Mouse (Mus musculus) kidney, adult 18-20 months (tissue): ENCODE data around the gene Il2rb.

Source experiments
- DNase-seq: peaks from one replicate; pipeline ENCODE4 v3.0.0; 2021

Il2rb gene

DNA sequence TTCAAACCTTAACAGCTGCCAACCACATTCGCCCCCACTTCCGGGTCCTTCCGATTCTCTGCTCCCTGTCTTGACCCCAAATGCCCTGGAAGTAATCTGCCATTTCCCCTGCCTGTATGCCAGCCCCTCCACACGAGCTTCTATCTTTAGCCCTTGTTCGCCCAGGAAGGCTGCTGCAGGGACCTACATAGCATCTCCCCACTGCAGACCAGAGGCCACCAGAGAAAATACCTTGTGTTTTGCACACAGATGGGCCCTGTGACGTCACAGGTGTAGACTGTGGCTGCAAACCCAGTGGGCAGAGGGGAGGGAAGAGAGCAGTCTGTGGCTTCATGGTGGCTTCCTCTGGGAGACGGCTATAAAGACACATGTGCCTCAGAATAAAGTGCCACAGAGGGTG, 23.1 kb upstream of the Il2rb start:
- no peak for DNase-seq

DNA sequence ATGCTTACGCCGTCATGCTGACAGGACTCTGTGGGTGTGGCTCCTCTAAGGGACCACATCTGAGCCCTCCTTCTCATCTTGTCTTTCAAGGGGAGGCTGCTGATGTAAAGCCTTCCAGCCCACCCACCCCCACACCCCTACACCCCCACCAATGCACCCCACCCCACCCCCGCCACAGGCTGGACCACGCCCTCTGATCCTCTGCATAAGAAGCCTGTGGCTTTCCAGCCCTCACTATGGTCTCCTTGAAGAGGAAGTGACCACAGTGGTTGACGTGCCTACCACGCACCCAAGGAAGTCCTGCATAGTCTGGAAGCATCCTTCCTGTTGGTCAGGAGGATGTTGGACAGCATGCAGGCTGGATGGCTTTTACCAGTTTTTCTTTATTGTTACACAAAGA, 20.7 kb upstream of the Il2rb start:
- no peak for DNase-seq

DNA sequence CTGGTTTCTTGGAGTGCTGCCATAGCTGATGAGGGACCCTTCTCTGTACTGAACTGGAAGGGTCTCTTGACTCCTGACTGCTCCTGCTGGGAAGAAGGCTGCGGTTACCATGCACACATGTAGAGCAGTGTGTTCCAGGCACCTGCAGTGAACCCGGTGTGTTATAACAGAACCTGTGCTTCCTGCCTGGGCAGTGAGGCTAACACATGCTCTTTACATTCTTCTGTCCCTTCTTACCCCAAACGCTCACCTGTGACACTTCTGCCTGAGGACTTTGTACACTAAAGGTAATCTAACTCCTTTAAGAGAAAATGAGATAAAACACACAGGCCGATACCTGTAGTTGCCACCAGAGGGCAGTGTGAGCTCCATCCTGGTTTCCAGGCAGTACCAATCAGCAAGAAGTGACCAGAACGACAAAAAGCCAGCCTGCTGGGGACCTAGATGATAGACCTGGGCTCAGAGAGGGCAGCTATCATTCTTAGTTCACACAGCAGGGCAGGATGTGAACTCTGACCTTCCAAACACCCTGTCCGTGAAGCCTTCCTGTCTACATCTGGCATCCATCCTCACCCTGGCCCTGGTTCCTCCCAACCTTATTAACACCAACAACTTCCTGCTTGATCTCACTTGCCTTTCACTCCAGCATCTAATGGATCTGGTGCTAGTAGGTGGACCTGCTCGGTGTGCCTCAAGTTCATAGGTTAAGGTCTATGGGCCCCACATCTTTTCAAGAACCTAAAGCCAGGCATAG, 19.5 kb upstream of the Il2rb start:
- peak; percentile 86 for DNase-seq

DNA sequence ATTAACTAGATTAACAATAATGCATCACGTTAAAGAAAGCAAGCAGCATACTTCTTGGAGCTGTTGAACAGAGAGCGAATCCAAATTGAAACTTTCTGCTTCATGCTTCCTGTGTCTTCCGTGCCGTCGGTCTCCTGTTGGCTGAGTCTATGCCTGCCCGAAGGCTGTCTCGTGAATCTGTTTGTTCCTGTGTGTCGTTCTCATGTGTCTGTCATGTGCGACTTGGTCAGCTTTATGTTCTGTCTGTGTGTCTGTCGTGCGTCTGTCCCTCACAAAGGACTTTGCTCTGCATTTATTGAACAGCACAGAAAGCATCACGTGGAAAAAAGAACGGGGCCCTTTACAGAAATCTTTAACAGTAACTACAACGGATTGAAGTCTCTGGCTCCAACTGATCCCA, 17.9 kb upstream of the Il2rb start:
- DNase-seq: no peak

DNA sequence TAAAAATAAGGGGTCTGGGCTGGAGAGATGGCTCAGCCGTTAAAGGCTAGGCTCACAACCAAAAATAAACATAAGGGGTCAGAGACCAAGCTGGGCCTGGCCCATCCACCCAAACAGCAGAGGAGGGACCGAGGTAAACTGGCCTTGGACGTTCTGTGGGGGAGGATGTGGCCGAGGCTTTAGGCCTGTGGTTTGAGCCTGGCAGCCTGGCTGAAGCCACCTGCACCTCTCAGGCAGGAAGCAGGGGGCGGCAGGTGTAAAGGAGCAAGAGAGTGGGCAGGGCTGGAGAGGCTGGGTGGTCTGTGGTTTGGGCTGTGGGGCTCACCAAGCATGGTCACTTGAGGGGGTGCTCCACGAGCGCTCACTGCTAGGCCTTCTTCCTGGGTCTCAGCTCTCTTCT, 16.9 kb upstream of the Il2rb start:
- no peak for DNase-seq

DNA sequence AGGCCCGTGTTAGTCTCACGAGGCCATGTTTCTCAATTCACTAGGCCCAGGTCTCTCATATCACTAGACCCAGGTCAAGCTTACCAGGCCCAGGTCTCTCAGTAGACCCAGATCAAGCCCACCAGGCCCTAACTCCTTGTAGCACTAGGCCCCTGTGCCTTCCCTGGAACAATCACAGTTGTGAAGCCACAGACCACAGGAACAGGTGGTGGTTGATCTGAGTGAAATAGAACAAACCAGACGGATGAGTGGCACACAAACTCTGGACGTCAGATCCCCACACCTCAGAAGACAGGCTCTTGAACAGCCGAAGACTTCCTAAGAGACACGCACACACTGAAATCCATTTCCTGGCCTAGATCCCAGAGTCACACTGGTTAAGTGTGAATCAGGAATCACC, 15.7 kb upstream of the Il2rb start:
- DNase-seq: no peak

DNA sequence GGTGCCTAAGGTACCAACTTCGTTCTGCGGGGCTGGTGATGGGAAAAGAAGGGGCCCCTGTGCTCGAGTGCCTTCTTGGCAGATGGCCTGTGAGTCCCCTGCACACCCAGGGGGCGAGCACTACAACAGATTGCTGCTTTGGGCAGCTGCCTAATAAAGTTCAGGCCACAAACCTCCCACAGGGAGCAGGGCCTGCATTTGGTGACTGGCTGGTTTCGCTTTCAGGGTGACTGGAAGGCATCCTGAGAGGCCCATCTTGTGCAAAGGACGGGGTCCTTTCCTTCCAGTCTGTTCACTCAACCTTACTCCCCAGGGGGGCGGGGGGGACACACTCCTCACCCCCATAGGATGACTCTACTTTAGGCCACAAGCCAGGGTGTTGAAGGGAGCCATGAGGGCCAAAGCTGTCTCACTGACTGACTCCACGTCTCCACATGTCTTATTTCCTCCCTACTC, 15.1 kb upstream of the Il2rb start:
- DNase-seq: no peak

DNA sequence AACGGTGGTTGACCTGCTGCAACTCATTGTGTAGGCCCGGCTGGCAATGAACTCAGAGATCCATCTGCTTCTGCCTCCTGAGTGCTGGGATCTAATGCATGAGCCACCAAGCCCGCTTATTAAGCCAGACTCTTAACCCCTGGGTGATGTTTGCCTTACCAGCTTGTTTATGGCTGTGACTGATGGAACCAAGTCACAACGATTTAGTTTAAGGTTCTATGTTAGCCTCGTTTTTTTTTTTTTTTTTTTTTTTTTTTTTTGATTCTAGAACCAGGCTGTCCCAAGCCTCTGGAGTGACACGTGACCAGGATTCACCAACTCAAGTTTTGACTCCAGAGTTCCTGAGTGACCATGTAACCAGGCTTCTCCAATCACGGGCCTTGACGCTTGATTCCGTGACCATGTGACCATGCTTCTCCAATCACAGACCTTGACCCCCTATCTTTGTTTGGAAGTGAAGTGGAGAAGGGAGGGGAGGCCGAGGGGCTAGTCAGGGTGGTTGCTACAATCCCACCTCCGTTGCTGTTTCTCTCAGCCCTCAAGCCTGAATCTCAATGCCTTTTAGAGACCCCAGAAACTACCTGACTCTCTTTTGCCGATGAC, 14.3 kb upstream of the Il2rb start:
- no peak for DNase-seq

DNA sequence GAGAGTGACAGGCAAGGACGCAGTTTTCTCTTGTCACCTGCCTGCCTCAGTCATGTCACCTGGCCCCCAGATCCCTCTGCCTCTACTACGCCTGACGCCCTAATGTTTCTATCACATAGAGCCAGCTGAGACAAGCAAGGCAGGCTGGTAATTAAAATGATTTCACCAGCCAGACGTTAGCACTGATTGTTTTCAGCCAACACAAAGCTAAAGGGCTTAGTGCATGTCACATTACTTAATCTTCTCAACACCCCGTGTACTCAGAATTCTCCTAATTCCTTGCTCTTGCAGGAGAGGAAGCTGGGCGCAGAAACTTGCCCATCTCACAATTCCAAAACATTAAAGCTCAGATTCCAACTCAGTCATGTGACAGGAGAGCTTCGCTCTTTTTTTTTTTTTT, 13.4 kb upstream of the Il2rb start:
- no peak for DNase-seq

DNA sequence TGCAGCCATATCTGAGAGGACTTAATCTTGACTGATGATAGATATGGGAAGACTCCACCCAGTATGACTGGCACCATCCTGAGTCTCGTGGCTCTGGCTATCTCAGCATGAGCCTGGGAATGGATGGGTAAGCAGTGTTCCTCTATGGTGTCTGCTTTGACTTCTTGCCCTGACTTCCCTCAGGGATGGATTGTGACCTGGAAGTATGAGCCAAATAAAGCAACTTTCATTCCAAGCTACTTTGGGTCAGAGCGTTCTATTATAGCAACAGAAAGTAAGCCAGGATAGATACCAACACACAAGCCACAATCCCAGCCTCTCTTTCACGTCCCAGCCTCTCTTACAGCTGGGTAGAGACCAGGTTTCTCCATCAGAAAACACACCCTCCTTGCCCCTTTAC, 10.5 kb upstream of the Il2rb start:
- DNase-seq: no peak

DNA sequence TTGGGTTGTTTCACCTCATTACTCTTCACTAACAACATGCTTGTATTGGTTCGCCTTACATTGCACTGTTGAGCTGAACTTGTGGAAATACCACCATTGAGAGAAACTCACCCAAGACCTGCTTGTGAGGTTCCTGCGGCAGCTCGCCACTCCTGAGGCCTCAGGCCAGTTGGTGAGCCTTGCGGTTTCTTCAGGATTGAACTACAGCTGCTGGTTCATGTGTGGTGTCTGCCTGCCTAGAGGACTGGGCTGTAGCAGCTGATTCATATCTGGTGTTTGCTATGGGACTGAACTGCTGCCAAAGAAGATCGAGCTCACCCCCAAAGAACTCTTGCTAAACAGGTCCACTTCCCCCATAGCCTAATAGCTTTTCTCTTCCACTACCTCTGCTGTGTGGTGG, 9.7 kb upstream of the Il2rb start:
- no peak for DNase-seq

DNA sequence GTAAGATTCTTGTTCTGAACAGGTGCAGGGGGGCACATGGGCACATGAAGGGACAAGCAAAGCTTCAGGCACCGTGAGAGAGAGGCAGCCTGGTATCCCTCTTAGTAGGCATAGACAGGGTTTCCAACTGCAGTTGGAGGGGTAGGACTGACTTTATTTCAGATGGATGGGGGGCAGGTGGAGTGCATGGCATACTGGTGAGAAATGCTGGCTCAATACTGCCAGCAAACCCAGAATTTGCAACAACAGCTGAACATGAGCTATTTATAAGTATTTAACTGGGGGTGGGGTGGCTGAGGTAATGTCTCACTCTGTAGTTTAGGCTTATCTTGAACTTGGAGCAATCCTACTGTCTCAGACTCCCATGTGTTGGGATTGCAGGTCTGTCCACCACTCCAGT, 8.9 kb upstream of the Il2rb start:
- no peak for DNase-seq

DNA sequence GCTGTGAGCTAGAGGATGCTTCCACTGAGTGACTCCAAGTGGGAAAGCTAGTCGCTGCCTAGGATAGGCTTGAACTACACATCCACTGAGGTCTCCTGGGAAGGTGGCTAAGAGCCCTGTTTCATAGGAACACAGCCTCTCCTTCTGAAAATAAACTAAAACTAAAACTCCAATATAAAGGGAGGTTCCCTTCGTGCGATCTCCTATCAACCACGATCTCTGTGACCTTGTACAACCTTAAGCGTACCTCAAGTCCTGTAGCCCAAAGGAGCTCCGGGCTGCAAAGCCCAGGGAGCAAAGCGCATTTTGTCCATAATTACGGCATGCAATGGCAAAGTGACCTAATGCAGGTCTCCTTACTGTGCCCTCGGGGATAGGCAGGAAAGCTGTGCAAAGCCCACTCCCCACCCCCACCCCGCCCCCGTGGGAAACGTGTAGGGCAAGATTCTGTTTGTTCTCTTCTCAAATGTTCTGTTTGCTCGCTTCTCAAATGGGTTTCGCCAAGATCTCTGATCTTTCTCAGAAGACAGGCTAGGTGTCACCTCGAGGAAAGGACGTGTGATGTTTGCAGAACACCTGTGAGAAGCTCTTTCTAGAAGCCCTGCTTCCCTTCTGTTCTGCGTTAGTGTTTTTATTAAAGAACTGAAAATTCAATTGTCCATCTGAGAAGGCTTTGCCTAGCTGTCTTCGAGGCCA, 7.5 kb upstream of the Il2rb start:
- no peak for DNase-seq

DNA sequence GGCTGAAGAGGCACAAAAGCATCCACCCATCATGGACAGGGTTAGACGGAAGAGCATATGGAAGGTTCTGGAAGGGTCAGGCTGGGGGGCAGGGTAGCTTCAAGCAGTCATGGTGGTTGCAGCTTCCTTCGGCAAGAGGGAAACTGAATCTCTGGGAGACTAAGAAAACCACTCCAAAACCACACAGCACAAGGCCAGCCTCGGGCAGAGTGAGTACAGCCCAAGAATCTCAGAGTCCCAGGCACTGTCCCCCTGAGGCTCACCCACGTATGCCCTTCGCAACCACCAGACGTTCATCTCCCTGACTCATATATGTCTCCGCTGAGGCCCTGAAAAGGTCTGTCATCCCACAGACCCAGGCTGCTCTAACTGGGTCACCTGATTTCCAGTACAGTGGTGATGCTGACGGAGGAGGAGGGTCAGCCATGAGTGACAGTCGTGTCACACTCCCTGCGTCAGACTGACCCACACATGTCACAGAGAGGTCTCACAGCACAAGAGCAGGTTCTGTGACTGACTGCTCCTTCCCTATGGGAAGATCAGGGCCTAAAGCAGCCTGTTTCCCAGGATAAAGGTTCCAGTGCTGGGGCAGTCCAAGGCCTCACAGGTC, 1.6 kb downstream of the Il2rb start:
- no peak for DNase-seq

DNA sequence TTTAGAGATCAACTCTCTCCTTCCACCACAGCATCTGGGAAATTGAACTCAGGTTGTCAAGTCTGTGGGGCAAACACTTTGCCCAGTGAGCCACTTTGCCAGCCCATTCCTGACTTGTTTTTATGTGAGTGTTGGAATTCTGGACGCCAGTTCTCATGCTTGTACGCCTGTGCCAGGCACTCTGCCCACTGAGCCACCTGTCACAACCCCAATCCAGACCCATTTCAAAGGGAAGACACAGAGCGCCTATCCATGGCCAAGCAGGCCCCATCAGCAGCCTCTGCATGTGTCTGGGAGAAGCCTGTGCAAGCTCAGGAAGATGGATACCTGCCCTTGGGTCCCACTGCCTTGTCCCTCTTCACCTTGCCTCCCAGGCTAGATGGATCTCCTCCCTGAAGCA, 3.8 kb downstream of the Il2rb start:
- no peak for DNase-seq

DNA sequence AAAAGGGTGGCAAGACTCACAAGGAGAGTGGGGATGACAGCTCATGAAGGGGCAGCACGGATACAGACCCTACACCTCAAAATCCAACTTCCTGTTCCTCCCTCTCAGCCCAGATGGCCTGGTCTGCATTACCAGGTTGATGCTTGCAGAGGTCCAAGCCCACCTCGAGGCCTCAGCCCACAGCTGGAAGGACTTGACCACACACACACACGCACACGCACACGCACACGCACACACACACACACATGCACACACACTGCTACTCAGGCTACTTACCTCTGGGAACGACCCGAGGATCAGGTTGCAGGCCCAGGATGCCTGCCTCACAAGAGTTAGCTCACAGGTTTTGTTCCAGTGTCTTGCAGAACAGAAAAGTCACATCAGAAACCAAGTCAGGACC, 5.2 kb downstream of the Il2rb start:
- no peak for DNase-seq

DNA sequence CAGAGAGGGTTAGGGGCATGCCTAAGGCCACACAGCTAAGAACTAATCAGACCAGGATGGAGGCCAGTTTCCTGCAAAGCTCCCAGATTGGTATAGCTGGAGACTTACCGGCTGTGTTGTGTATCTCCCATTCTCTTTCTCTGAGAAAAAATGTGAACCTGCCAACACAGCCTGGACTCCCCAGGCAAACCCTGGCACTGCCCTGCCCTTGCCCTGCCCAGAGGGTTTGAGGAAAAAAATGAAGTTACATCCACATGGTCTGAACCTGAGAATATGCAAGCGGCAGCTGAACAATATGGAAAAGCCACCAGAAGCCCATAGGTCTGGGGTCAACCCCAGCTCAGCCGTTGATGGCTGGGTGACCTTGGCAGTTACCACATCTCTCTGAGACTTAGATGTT, 5.8 kb downstream of the Il2rb start:
- no peak for DNase-seq

DNA sequence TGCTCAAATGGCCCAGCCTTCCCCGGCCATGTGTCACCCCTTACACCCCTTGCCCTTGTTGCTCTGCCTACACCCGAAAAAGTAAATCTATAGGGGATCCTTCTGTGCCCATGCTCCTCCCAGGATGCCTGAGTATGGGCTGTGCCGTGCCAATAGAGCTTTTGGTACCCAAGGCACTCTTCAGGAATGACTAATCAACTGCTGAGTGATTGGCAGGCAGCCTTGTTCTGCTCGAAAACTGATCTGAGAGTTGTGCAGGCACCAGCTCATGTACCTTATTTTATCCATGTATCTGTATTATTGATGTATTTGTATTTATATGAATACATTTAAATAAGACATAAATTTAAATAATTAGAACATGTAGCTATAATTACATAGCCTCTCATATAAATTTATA, 8.0 kb downstream of the Il2rb start:
- no peak for DNase-seq

DNA sequence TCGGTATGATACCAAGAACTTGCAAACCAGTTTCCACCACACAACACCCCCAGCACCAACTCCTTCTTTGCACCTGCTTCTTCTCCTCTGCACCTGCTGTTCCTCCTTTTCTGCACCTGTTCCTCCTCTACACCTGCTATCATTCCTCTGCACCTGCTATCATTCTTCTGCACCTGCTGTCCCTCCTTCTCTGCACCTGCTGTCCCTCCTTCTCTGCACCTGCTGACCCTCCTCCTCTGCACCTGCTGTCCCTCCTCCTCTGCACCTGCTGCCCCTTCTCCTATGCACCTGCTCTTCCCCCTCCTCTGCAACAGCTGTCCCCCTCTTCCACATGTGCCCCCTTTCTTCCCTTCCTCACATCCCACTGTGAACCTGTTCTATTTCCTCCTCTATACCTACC, 8.5 kb downstream of the Il2rb start:
- no peak for DNase-seq

DNA sequence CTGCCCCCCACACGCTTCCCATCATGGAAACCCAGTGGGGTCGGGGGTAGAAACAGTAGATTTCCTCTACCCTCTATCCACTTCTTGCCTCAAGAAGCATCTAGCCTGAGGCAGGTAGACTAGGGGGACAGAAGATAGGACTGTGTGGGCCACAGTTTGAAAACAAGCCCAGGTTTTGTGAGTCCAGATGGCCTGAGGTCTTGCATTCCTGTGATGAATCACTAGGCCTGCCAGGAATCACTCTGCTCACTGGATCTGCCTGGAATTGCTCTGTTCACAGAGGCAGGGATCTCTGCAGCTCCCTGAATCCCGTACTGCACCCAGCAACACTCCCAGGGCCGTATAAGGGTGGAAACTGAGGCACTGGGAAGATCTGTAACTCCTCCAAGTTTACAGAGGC, 11.8 kb downstream of the Il2rb start:
- DNase-seq: no peak

DNA sequence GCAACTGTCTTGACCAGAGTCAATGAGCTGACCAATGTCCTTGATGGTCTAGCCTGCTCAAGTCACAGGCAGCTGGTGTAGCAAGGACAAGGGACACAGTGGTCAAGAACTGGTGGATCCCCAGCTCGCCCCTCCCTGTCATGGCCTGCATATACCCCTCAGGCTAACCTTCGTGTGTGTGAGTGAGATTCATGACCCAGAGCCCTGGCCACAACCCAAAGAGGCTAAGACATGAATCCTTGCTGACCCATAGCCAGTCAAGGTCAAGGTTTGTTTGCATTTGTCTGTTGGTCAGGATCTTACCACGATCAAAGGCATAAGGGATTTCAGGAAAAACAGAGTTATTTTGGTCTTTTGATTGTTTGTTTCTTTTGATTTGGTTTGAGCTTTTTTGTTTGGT, 12.6 kb downstream of the Il2rb start:
- DNase-seq: no peak

DNA sequence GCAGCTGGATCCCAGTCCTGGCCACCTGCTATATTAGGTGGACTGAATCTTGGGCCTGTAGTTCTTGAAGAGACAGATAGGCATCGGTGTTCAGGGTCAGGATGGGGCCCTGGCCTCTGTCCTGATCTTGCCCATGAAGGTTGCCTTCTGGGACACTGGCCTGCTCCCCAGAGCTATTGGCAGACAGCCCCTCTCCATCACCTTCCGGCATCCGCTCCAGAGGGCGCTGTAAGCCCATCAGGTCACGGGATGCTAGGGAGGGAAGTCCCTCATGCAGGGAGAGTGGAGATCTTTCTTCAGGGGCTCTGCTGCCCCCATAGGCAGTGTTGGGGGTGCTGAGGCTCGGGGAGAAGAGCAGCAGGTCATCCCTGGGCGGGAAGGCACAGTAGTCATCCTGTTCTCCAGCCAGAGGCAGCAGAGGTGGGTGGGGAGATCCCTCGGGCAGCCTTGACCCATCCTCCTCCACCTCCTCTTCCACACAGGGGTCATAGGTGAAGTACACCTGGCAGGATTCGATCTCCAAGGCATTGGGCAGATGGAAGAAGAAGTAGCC, 13.5 kb downstream of the Il2rb start:
- no peak for DNase-seq

DNA sequence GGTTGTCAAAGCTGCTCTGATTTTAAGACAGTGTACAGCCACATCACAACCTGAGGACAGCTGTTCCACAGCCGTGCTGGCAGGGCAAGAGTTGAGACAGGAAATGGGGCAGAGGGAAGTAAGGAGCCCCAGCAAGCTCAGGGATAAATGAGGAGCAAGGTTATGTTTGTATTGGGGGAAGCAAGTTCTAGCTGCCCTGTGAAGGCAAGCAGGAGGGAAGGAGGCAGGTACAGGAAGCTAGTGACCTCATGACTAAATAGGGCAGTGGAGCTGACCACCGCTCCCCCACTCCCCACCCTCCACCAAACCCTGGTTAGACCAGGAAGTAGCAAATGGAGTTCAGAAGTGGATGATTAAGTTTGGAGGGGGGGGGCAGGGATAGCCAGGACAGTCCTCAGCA, 14.1 kb downstream of the Il2rb start:
- no peak for DNase-seq

DNA sequence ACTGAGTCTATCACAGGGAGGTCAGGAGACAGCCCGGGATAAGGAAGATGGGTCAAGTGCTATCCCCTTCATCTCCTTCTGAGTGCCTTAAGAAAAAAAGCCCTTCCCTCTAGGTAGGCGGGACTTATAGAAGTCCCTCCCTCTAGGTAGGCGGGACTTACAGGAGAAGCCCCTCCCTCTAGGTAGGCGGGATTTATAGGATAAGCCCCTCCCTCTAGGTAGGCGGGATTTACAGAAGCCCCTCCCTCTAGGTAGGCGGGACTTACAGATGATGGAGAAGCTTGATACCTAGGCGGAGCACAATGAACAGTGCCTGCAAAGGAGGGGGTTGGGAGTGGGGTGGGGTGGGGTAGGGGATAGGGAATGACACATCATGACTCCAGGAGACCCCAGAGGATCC, 15.0 kb downstream of the Il2rb start:
- DNase-seq: no peak
